Mouse (Mus musculus) midbrain, embryonic 13.5 days (tissue): ENCODE data around the gene Abi2. TPM values are rescaled to one million over a fixed set of nuclear protein-coding genes. Genes with fewer than 3 reads are reported as not detected.

Experiments used
- ATAC-seq: fragments of 200-750 bp; cut with Nextera tagmentation; 2 replicates; pipeline ENCODE4 v1.8.0; 2017; ENCODE audit warnings: mild to moderate bottlenecking, moderate TSS enrichment, moderate library complexity
- H3K27ac ChIP-seq: fragments of 300-500 bp; sonication (generic); 2 replicates; pipeline ENCODE4 v1.5.1; 2015; ENCODE audit warnings: inconsistent platforms, mild to moderate bottlenecking, moderate library complexity
- H3K27me3 ChIP-seq: fragments of 300-500 bp; sonication (generic); 2 replicates; pipeline ENCODE4 v1.6.1; 2015; ENCODE audit warnings: mild to moderate bottlenecking, inconsistent platforms
- H3K36me3 ChIP-seq: fragments of 300-500 bp; sonication (generic); 2 replicates; pipeline ENCODE4 v1.6.1; 2015; ENCODE audit warnings: mild to moderate bottlenecking, inconsistent platforms
- H3K4me1 ChIP-seq: fragments of 300-500 bp; sonication (generic); replicated peaks from 2 replicates; pipeline ENCODE4 v1.6.1; 2015; ENCODE audit warnings: inconsistent platforms
- H3K4me2 ChIP-seq: fragments of 300-500 bp; sonication (generic); replicated peaks from 2 replicates; pipeline ENCODE4 v1.6.1; 2015; ENCODE audit warnings: moderate library complexity, mild to moderate bottlenecking, inconsistent platforms
- H3K4me3 ChIP-seq: fragments of 300-500 bp; sonication (generic); replicated peaks from 2 replicates; pipeline ENCODE4 v1.5.1; 2015; ENCODE audit warnings: mild to moderate bottlenecking, inconsistent platforms
- H3K9ac ChIP-seq: fragments of 300-500 bp; sonication (generic); replicated peaks from 2 replicates; pipeline ENCODE4 v1.6.1; 2015; ENCODE audit warnings: mild to moderate bottlenecking, inconsistent platforms
- H3K9me3 ChIP-seq: fragments of 300-500 bp; sonication (generic); 2 replicates; pipeline ENCODE4 v1.6.1; 2016; ENCODE audit warnings: mild to moderate bottlenecking, inconsistent platforms
- WGBS: fragments of 180-500 bp; shearing (Covaris S2); methylation state at CpG from one replicate; pipeline ENCODE4 v1.1.7; 2015; 5-methylcytosine and 5-hydroxymethylcytosine counted together
- polyA plus RNA-seq: library from polyadenylated mRNA; unstranded; fragments of >200 nt; fragmentation: Nextera tagmentation; extraction: Ambion mirVana; gene quantifications from 2 replicates; pipeline ENCODE4 v1.2.1, GENCODE M21; 2015

The Abi2 gene
- polyA plus RNA-seq, 1 experiment from 2014 or later = 72.3 TPM

DNA sequence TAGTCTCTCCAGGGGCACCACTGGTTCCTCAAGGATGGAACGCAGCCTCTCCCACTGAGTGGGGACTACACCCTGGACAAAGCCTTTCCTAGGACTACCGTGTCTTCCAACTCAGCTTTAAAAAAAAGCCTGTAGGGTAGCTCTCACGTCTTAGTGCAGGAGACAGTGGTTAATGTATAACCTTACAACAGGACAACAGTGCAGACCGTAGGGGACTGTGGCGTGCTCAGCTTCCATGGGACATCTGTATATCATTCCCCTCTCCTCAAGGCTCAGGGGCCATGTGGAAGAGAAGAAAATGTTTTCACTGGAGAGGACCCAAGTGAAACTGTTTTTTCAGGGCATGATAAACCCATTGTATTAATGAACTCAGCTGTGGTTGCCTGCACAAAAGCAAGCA, 83.0 kb downstream of the Abi2 start:
- no peaks in the 10 kb centered on the region for H3K4me1 ChIP-seq
- no peak overlapping the region for H3K4me3 ChIP-seq
- H3K9ac ChIP-seq = no peak overlapping the region
- no peak for ATAC-seq
- H3K9me3 ChIP-seq = no peaks in the 10 kb centered on the region
- H3K4me2 ChIP-seq = no peak overlapping the region
- H3K36me3 ChIP-seq = peaks cover 80% of the 10 kb centered on the region
- no peaks in the 10 kb centered on the region for H3K27me3 ChIP-seq
- no peak overlapping the region for H3K27ac ChIP-seq
- WGBS = 86% methylated on average over 5 of the region's 5 CpGs

DNA sequence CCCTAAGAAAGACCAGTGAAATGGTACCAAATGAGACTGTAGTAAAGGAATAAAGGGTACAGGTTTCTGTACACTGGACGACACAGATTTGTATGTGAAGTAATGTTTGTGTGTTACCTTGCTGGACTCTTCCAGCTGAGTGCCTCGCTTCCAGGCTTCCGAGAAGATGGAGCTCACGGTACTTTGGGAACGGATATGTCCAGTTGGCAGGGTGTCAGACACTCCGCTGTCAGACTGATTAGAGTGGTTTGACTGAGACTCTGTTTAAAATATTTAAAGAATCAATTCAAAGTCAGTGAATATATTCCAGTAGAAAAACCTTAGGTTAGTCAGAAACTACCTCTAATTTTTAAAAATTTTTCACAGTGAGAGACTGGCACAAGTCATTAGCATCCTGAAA, 84.0 kb downstream of the Abi2 start:
- no peaks in the 10 kb centered on the region for H3K27me3 ChIP-seq
- H3K27ac ChIP-seq = no peak overlapping the region
- H3K9me3 ChIP-seq = no peaks in the 10 kb centered on the region
- 93% methylated on average over 6 of the region's 6 CpGs for WGBS
- no peak overlapping the region for H3K4me3 ChIP-seq
- no peaks in the 10 kb centered on the region for H3K4me1 ChIP-seq
- H3K36me3 ChIP-seq = peaks cover 80% of the 10 kb centered on the region
- no peak overlapping the region for H3K9ac ChIP-seq
- no peak overlapping the region for H3K4me2 ChIP-seq
- no peak for ATAC-seq

DNA sequence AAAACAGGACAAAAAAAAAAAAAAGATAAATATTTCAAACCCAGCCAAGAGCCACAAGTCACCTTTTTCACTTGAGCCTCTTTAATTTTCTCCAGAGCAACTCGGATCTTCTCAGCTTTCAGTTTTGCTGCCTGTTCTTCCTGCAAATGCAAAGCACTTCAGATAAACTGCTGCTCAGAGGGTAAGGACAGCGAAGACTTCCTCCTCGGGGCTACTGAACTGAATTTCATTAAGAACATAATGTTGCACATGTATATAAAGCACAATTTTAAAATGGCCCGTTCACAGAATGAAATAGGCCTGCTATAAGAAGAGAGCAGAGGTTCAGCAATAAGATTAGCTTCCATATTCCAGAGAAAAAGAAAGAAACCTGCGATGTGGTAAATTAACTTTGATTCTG, 94.0 kb downstream of the Abi2 start:
- 79% methylated on average over 5 of the region's 5 CpGs for WGBS
- H3K27ac ChIP-seq = no peak overlapping the region
- H3K9me3 ChIP-seq = no peaks in the 10 kb centered on the region
- H3K36me3 ChIP-seq = peaks cover 38% of the 10 kb centered on the region
- no peaks in the 10 kb centered on the region for H3K4me1 ChIP-seq
- H3K27me3 ChIP-seq = no peaks in the 10 kb centered on the region
- H3K4me3 ChIP-seq = no peak overlapping the region
- H3K9ac ChIP-seq = no peak overlapping the region
- ATAC-seq = no peak
- no peak overlapping the region for H3K4me2 ChIP-seq

DNA sequence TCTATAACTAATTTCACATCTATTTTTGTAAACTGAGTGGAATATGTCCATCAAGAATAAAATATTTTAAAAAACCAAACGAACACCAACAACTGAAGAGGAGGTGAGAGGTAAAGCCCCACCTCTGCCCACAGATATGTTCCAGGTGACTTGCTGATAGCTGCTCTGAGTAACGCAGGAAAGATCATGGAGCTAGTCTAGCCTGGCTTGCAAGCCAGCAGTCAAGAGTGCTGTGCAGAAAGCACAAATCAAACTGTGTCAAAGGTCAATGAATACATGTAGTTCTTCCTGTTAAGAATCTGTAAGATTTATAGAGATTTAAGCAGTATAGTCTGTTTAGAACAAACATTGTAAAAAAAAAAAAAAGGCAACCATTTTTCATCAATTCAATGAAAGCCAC, 101.2 kb downstream of the Abi2 start:
- H3K4me3 ChIP-seq = no peak overlapping the region
- no peak overlapping the region for H3K27ac ChIP-seq
- no peaks in the 10 kb centered on the region for H3K4me1 ChIP-seq
- no peaks in the 10 kb centered on the region for H3K9me3 ChIP-seq
- WGBS = 88% methylated on average over 2 of the region's 2 CpGs
- ATAC-seq = no peak
- H3K36me3 ChIP-seq = peaks cover 22% of the 10 kb centered on the region
- no peak overlapping the region for H3K9ac ChIP-seq
- no peaks in the 10 kb centered on the region for H3K27me3 ChIP-seq
- no peak overlapping the region for H3K4me2 ChIP-seq

DNA sequence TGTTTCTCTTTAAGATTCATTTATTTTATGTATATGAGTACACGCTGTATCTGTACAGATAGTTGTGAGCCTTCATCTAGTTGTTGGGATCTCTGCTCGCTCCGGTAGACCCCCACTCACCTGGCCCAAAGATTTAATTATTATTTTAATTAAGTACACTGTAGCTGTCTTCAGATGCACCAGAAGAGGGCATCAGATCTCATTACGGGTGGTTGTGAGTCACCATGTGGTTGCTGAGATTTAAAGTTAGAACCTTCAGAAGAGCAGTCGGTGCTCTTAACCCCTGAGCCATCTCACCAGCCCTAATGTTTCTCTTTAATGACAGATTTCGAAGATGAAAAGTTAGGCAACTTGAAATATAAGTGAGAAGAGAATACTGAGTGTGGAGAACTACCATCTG, 120.7 kb downstream of the Abi2 start:
- no peak for ATAC-seq
- H3K36me3 ChIP-seq = peaks cover 49% of the 10 kb centered on the region

DNA sequence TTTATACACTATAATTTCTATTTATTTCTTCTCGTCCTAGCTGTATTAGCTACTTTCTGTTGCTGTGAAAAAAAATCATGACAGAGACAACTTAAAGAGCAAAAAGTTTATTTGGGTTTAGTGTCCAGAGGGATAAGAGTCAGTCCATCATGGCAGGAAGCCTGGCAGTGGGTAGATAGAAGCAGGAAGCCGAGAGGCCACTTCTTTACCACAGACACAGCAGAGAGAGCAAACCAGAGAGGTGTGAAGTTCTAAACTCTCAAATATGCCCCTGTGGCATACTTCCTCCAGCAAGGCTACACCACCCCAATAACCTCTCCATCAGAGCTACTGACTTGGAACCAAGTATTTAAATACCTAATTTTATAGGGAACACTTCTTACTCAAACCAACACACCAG, 121.2 kb downstream of the Abi2 start:
- Histone ChIP-seq H3K9ac (no peak overlapping the region), H3K36me3 (peaks cover 45% of the 10 kb centered on the region), H3K9me3 (no peaks in the 10 kb centered on the region), H3K4me2 (no peak overlapping the region), H3K27ac (no peak overlapping the region), H3K4me3 (no peak overlapping the region), H3K27me3 (no peaks in the 10 kb centered on the region), H3K4me1 (no peaks in the 10 kb centered on the region)
- WGBS = 93% methylated on average over 2 of the region's 2 CpGs
- ATAC-seq = no peak

More for the DNA sequence above, 120.7 kb downstream of the Abi2 start:
- Histone ChIP-seq H3K9me3 (no peaks in the 10 kb centered on the region), H3K27me3 (no peaks in the 10 kb centered on the region), H3K4me2 (no peak overlapping the region), H3K9ac (no peak overlapping the region), H3K4me1 (no peaks in the 10 kb centered on the region), H3K27ac (no peak overlapping the region), H3K4me3 (no peak overlapping the region)
- WGBS = 91% methylated on average over 6 of the region's 6 CpGs

Other genes with a start within 250 kb of the Abi2 start
- 9.4 and 10.3 TPM in 2 replicates for gene Nbeal1, start 229.0 kb upstream of the Abi2 start, polyA plus RNA-seq
- gene Cyp20a1, start 66.3 kb upstream of the Abi2 start, polyA plus RNA-seq = 14.5 and 16.1 TPM in 2 replicates
- gene Raph1, start 157.5 kb downstream of the Abi2 start, polyA plus RNA-seq = 22.3 and 23.4 TPM in 2 replicates